Mouse (Mus musculus): ENCODE results near the gene Slc22a15. TPM values are rescaled to one million over a fixed set of nuclear protein-coding genes. Genes with fewer than 3 reads are reported as not detected.

Gene Slc22a15
- polyA plus RNA-seq, 1 experiment from 2014 or later: 5.8 TPM

DNA sequence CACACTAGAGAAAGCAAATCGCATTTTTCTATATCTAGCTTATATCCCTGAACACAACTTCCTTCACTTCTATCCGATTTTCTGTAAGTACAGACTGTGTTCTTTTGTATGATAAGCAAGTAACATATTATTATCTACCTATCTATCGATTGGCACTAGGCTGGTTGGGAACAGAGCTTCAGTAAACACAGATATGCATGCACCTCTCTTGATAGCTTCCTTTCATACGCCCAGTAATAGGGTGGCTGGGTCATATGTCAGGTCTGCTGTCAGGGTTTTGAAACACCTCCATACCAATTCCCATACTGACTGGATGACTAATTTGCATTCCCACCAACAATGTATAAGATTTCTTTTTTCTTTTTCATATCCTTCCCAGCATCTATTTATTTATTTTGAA is 16.2 kb upstream of the Slc22a15 start:
- Histone ChIP-seq H3K4me3 (no peak overlapping the region), H3K9ac (no peak overlapping the region), H3K27ac (replicated peaks) (no peak overlapping the region), H3K27me3 (no peaks in the 10 kb centered on the region), H3K9me3 (no peaks in the 10 kb centered on the region), H3K36me3 (no peaks in the 10 kb centered on the region), H3K4me1 (replicated peaks) (0 out of 2 replicates have a peak, but pooled peaks cover 4% of the 10 kb centered on the region), H3K4me2 (no peak overlapping the region)
- ATAC-seq (ENCODE audit: low FRiP score, low read depth): no peak
- 75% methylated on average over 4 of the region's 4 CpGs for WGBS

DNA sequence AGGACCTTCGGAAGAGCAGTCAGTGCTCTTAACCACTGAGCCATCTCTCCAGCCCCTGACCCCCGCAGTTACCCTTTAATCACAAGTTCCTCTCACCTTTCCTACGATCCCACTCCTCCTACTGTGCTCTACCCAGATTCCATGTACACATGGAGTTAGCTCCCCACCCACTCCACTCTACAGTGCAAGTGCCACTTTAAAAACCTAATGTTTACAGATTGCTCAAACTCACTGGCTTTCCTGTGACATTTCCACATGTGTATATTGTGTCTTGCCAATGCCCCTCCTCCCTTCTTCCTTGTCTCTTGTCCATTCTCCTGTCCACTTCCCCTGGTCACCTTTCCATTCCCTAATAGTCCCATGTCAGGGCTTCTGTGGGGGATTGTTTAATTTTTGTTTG is 15.6 kb upstream of the Slc22a15 start:
- Histone ChIP-seq H3K4me2 (no peak overlapping the region), H3K4me1 (replicated peaks) (0 out of 2 replicates have a peak, but pooled peaks cover 4% of the 10 kb centered on the region), H3K9me3 (no peaks in the 10 kb centered on the region), H3K36me3 (no peaks in the 10 kb centered on the region), H3K27ac (replicated peaks) (no peak overlapping the region), H3K4me3 (no peak overlapping the region), H3K27me3 (no peaks in the 10 kb centered on the region), H3K9ac (no peak overlapping the region)
- ATAC-seq (ENCODE audit: low FRiP score, low read depth): no peak
- WGBS: 88% methylated on average over 3 of the region's 3 CpGs

DNA sequence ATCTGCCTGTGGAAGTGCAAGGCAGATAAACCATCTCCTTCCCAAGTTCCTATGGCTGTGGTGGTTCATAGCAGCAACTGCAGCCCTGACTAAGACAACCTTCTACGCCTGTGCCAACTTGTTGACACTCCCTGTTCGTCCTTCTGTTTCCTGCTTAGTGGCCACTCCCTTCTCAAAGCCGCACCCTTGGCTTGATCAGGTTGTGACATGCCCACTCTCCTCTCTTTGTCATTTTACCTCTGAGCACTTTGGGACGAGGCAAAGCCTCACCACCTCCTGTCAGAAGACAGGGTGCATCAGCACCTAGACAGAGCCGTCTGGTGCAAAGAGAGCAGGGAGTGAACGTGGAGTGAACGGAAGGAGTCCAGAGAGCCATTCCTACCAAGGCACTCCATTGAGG is 14.9 kb upstream of the Slc22a15 start:
- no peak for ATAC-seq (ENCODE audit: low FRiP score, low read depth)
- no peaks in the 10 kb centered on the region for H3K9me3 ChIP-seq
- no peak overlapping the region for H3K4me2 ChIP-seq
- no peak overlapping the region for H3K4me3 ChIP-seq
- H3K9ac ChIP-seq: no peak overlapping the region
- 0 out of 2 replicates have a peak, but pooled peaks cover 4% of the 10 kb centered on the region for H3K4me1 ChIP-seq (replicated peaks)
- no peak overlapping the region for H3K27ac ChIP-seq (replicated peaks)
- H3K27me3 ChIP-seq: no peaks in the 10 kb centered on the region
- H3K36me3 ChIP-seq: no peaks in the 10 kb centered on the region
- 82% methylated on average over 7 of the region's 7 CpGs for WGBS

DNA sequence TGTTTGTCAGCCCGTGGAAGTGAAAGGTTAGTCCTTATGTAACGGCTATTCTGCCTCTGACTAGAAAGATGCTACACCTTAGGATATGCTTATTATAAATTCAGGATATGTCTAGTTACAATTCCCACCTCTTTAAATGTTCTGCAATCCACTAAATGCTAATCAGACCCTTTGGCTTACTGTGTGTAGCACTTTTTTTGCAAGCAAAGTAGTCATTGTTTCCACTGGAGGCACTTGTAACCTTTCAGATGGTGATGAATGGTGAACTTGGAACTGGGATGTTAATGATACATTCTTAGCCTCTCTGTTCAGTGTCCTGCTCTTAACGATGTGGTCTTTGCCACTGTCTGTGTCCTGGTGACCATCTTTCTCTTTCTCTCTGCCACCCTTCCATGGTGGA is 12.1 kb upstream of the Slc22a15 start:
- H3K27me3 ChIP-seq: no peaks in the 10 kb centered on the region
- H3K4me2 ChIP-seq: no peak overlapping the region
- H3K27ac ChIP-seq (replicated peaks): no peak overlapping the region
- no peaks in the 10 kb centered on the region for H3K36me3 ChIP-seq
- 51% methylated on average over 3 of the region's 3 CpGs for WGBS
- 0 out of 2 replicates have a peak, but pooled peaks cover 4% of the 10 kb centered on the region for H3K4me1 ChIP-seq (replicated peaks)
- no peaks in the 10 kb centered on the region for H3K9me3 ChIP-seq
- no peak overlapping the region for H3K9ac ChIP-seq
- H3K4me3 ChIP-seq: no peak overlapping the region
- ATAC-seq (ENCODE audit: low FRiP score, low read depth): no peak

DNA sequence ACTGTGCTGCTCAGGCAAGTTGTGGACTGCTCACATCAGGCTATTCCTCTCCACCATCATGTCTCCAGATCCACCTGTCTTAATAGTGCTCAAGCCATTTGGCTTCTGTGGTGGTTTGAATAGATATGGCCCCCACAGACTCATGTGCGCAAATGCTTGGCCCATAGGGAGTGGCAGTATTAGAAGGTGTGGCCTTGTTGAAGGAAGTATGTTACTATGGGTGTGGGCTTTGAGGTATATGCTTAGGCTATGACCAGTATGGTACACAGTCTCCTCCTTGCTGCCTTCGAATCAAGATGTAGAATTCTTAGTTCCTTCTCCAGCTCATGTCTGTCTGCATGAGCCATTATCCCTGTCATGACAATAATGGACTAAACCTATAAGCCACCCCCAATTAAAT is 9.6 kb upstream of the Slc22a15 start:
- H3K9me3 ChIP-seq: no peaks in the 10 kb centered on the region
- peaks cover 11% of the 10 kb centered on the region; the same call in 1 of the 2 replicates for H3K4me1 ChIP-seq (replicated peaks)
- H3K4me2 ChIP-seq: no peak overlapping the region
- H3K4me3 ChIP-seq: no peak overlapping the region
- no peak overlapping the region for H3K27ac ChIP-seq (replicated peaks)
- 98% methylated on average over 2 of the region's 2 CpGs for WGBS
- no peaks in the 10 kb centered on the region for H3K36me3 ChIP-seq
- H3K9ac ChIP-seq: no peak overlapping the region
- no peaks in the 10 kb centered on the region for H3K27me3 ChIP-seq
- peak; percentile 53; the same call in 1 of the 2 replicates for ATAC-seq (ENCODE audit: low FRiP score, low read depth)

DNA sequence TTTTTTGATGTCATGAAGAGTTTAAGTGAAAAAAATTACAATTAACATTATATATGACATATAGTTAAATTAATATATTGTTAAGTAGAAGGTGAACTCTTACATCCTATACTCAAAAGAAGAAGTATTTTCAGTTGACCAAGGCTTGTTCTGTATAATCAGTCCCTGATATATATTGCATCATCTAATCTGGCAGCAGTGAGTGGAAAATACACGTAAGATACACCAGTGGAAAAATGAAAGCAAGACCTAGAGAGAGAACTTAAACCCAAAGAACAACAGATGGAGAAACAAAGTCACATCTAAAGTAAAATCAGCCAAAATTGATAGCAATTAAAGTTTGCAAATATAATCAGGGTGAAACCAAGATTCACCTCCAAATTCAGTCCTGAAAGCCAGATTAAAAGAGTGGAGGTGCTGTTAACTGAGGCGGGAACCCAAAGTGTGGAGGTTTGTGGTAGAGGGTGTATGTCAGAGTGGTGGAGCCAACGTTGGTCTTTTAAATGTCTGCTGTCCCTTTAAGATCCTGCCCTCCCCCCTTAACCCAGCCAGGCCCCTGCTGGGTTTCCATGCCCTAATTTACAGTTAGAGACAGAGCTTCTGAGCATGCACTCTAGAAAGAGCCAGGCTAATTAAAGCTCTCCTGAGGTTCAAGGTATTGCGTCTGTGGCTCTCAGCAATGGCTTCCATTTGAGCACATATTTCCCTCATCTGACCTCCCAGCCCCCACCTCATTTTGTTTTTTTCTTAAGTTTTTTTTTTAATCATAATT is 5.0 kb upstream of the Slc22a15 start:
- Histone ChIP-seq H3K9ac (no peak overlapping the region), H3K27ac (replicated peaks) (no peak overlapping the region), H3K4me2 (no peak overlapping the region), H3K4me1 (replicated peaks) (peaks cover 24% of the 10 kb centered on the region), H3K27me3 (no peaks in the 10 kb centered on the region), H3K36me3 (no peaks in the 10 kb centered on the region), H3K4me3 (no peak overlapping the region), H3K9me3 (no peaks in the 10 kb centered on the region)
- whole genome bisulfite sequencing: 34% methylated on average over 4 of the region's 4 CpGs
- ATAC-seq (ENCODE audit: low FRiP score, low read depth): no peak

DNA sequence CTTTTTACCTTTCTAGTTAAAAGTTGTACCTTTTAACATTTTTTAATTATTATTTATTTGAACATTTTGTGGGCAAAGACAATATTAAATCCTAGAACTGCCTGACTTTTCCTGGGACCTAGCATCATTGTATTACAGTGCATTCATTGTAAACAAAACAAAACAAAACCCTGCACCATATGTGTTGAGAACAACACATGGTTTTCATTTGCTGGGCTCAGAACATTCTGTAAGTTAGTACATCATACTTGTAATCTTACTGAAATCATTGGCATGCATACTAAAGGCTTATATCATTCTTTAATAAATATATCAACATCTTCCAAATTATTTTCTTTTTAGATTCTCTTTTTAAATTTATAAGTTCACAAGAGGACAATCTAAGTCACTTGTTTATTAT is 2.4 kb upstream of the Slc22a15 start:
- H3K9me3 ChIP-seq: no peaks in the 10 kb centered on the region
- no peaks in the 10 kb centered on the region for H3K27me3 ChIP-seq
- H3K27ac ChIP-seq (replicated peaks): no peak overlapping the region
- no peak for ATAC-seq (ENCODE audit: low FRiP score, low read depth)
- peaks cover 38% of the 10 kb centered on the region for H3K4me1 ChIP-seq (replicated peaks)
- no peaks in the 10 kb centered on the region for H3K36me3 ChIP-seq
- H3K9ac ChIP-seq: no peak overlapping the region
- H3K4me3 ChIP-seq: no peak overlapping the region
- no peak overlapping the region for H3K4me2 ChIP-seq

DNA sequence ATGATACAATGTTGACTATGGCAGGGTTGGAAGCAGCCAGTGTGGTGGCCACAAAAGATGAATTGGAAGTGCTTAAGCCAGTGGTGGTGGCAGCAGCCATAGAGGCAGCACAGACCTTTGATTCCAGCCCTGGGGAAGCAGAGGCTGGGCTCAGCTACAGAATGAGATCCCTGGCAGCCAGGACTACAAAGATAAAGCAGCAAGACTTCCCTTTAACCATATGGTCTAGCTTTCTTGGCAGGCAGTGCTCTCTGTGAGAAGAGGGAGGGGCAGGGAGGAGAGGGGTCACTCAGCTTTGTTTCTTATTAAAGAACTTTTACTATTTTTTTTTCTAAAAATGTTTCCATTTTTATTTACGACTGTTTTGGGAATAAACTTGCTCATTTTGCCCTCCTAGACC is 1.4 kb upstream of the Slc22a15 start:
- Histone ChIP-seq H3K9ac (no peak overlapping the region), H3K9me3 (no peaks in the 10 kb centered on the region), H3K4me2 (peak overlapping the region; percentile 75; the same call in 1 of the 2 replicates), H3K4me3 (no peak overlapping the region), H3K27me3 (no peaks in the 10 kb centered on the region), H3K27ac (replicated peaks) (peak overlapping the region; percentile 46), H3K36me3 (no peaks in the 10 kb centered on the region), H3K4me1 (replicated peaks) (peaks cover 38% of the 10 kb centered on the region)
- WGBS: 77% methylated on average over 1 of the region's 1 CpGs
- ATAC-seq (ENCODE audit: low FRiP score, low read depth): peak; percentile 14; the same call in 1 of the 2 replicates

DNA sequence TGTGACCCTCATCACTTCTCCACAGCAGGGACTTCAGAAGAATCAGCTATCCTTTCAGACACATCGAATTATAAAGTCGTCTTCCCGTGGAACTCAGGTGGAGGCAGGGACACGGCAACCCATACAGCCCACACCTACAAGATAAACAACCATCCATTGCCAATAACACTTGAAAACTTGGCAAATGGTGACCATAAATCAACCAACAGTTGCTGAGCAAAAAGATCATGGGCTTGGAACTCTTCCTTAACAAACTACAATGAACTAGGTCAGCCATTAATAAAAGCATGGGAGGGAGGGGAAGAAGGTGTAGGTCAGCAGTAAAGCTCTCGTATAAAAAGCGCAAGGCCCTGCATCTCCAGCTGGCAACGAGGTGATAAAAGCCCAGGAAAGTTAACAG is 1.9 kb downstream of the Slc22a15 start:
- 79% methylated on average over 7 of the region's 7 CpGs for WGBS
- no peak overlapping the region for H3K9ac ChIP-seq
- no peaks in the 10 kb centered on the region for H3K27me3 ChIP-seq
- no peak overlapping the region for H3K27ac ChIP-seq (replicated peaks)
- H3K4me1 ChIP-seq (replicated peaks): peaks cover 31% of the 10 kb centered on the region
- H3K36me3 ChIP-seq: no peaks in the 10 kb centered on the region; the same call in 1 of the 2 replicates
- H3K4me2 ChIP-seq: peak overlapping the region; percentile 75
- no peaks in the 10 kb centered on the region for H3K9me3 ChIP-seq
- H3K4me3 ChIP-seq: no peak overlapping the region
- no peak for ATAC-seq (ENCODE audit: low FRiP score, low read depth)

DNA sequence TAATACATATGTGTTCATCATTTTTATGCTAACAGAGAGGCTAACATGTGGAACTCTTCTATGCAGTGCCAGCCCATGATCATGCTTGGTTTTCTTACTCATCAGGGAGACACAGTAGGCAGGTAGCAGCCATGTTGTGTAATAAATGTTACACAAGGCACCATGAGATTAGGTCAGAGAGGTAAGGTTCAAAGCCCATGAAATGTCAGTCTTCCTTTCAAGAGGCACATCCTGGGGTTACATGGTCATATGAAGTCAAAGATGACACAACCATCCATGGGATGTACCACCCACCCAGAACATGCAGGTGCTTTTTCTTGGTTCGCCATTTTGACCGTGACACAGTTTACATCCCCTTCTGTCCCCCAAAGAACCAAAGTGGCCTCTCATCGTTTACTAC is 5.7 kb downstream of the Slc22a15 start:
- Histone ChIP-seq H3K4me3 (no peak overlapping the region), H3K4me1 (replicated peaks) (peaks cover 17% of the 10 kb centered on the region)

DNA sequence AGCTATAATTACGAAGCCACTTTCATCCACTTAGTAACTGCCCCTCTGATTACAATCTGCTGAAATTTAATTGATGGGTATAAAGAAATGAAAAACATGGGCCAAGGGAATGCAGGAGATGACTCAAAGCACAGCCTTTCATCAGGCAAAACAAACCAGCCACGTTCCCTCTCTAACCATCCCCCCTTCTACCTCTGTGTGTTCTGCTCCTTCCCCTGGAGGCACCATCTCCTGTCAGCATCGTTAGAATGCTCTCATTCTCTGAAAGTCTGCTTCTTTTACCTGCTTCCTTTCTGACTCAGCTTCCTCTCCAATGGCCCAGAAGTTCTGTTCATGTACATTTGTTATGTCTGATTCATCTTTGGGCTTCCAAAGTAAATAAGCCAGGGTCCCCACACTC is 6.6 kb downstream of the Slc22a15 start:
- WGBS: 28% methylated on average over 3 of the region's 3 CpGs
- Histone ChIP-seq H3K9ac (no peak overlapping the region), H3K4me2 (no peak overlapping the region), H3K27me3 (no peaks in the 10 kb centered on the region), H3K36me3 (peaks cover 9% of the 10 kb centered on the region; the same call in 1 of the 2 replicates), H3K4me1 (replicated peaks) (peaks cover 10% of the 10 kb centered on the region; the same call in 1 of the 2 replicates), H3K27ac (replicated peaks) (peak overlapping the region; percentile 21; the same call in 1 of the 2 replicates), H3K4me3 (no peak overlapping the region), H3K9me3 (no peaks in the 10 kb centered on the region)
- no peak for ATAC-seq (ENCODE audit: low FRiP score, low read depth)

More for the DNA sequence above, 5.7 kb downstream of the Slc22a15 start:
- H3K4me2 ChIP-seq: no peak overlapping the region
- WGBS: 93% methylated on average over 3 of the region's 3 CpGs
- peaks cover 9% of the 10 kb centered on the region; the same call in 1 of the 2 replicates for H3K36me3 ChIP-seq
- H3K9ac ChIP-seq: no peak overlapping the region
- H3K9me3 ChIP-seq: no peaks in the 10 kb centered on the region
- ATAC-seq (ENCODE audit: low FRiP score, low read depth): no peak
- H3K27ac ChIP-seq (replicated peaks): no peak overlapping the region
- H3K27me3 ChIP-seq: no peaks in the 10 kb centered on the region

DNA sequence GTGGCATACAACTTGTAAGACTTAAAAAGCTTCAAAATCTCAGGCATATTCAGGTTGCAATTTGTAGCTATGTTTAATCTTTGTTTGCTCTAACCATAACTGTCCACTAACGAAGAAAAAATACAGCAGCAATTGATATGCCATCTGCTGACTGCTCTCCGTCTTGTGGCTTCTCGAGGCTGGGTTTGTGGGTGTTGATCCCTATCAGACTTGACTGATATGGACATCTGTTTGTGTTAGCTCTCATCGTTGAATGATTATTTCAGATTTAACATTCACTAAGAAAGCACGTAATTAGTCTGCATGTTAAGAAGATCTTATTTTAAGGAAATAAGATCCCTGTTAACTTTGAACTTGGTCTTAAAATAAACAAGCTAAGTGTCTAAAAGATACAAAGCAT is 7.7 kb downstream of the Slc22a15 start:
- Histone ChIP-seq H3K36me3 (peaks cover 9% of the 10 kb centered on the region; the same call in 1 of the 2 replicates), H3K27ac (replicated peaks) (no peak overlapping the region), H3K4me3 (no peak overlapping the region), H3K9ac (no peak overlapping the region), H3K4me2 (no peak overlapping the region), H3K9me3 (no peaks in the 10 kb centered on the region), H3K4me1 (replicated peaks) (0 out of 2 replicates have a peak, but pooled peaks cover 4% of the 10 kb centered on the region), H3K27me3 (no peaks in the 10 kb centered on the region)
- 58% methylated on average over 5 of the region's 5 CpGs for WGBS
- ATAC-seq (ENCODE audit: low FRiP score, low read depth): no peak
